Mouse (Mus musculus): Measurements from ENCODE around the gene Dnmt3l. TPM values are rescaled to one million over a fixed set of nuclear protein-coding genes. Genes with fewer than 3 reads are reported as not detected.

The Dnmt3l gene
- not detected in 2 replicates for polyA plus RNA-seq (2014; fragmentation: Nextera tagmentation; extraction: Ambion mirVana)

DNA sequence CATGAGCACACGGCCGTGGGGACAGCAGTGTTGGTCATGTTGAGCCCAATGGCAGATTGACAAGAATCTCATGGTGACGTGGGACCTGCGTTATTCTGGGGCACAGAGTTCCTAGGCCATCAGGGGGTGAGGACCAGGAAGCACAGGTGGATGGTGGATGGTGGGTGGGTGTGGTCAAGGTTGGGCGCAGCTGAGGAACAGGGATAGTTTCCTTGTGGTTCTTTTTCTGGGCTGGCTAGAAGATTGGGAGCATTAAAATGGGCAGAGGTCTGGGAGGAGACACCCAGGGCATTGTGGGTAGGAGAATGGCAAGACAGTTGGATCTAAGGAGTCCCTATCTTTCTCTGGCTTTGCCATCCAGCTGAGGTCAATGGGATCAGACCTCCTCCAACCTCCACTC lies at the start of gene Dnmt3l:
Gene Dnmt3l, plus strand, starts transcription at position 301 of the 400 bp plus-strand sequence.
- H3K27me3 ChIP-seq (replicated peaks; ENCODE audit: control insufficient read depth, insufficient read depth, low read length) = no peaks in the 10 kb centered on the region
- no peak within 1 kb of the TSS for H3K9ac ChIP-seq (ENCODE audit: low read length)
- H3K36me3 ChIP-seq (ENCODE audit: control insufficient read depth, insufficient read depth, low read length) = no peaks in the 10 kb centered on the region
- no peaks in the 10 kb centered on the region for H3K4me1 ChIP-seq (ENCODE audit: control insufficient read depth, insufficient read depth, low read length)
- no peak within 1 kb of the TSS for H3K27ac ChIP-seq (ENCODE audit: low read depth, low read length)
- no peak within 1 kb of the TSS for H3K4me3 ChIP-seq (ENCODE audit: low read depth, low read length)
- no peaks in the 10 kb centered on the region for H3K9me3 ChIP-seq (replicated peaks; ENCODE audit: control insufficient read depth, low read length)
- no peak within 1 kb of the TSS for H3K4me2 ChIP-seq (ENCODE audit: low read length)
- WGBS = 89% methylated on average over 5 of the region's 5 CpGs
- DNase-seq (ENCODE audit: low spot score) (no peak), ATAC-seq (no peak)

DNA sequence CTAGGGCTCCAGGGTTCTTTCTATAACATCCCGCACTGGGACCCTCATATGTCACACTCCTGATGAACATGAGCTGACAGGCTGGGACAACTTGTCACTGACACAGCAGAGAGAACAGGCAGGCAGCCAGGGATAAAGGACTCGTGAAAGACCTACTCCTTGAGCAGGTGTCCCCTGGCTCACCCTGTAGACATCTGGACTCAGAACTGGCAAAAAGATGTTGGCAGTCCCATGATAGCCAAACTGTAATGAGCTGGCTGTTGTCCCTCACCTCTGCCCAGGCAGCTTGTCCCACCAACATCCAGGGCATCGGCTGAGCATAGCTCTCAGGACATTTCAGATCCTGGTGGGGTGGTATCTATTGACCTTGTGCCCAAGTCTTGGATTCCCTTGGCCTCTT lies 46.1 kb upstream of the Dnmt3l start:
- H3K27ac ChIP-seq (ENCODE audit: low read depth, low read length) = no peak overlapping the region
- no peaks in the 10 kb centered on the region for H3K4me1 ChIP-seq (ENCODE audit: control insufficient read depth, insufficient read depth, low read length)
- ATAC-seq (no peak), DNase-seq (ENCODE audit: low spot score) (no peak)
- no peak overlapping the region for H3K4me3 ChIP-seq (ENCODE audit: low read depth, low read length)
- H3K36me3 ChIP-seq (ENCODE audit: control insufficient read depth, insufficient read depth, low read length) = peaks cover 93% of the 10 kb centered on the region
- H3K27me3 ChIP-seq (replicated peaks; ENCODE audit: control insufficient read depth, insufficient read depth, low read length) = no peaks in the 10 kb centered on the region
- H3K4me2 ChIP-seq (ENCODE audit: low read length) = no peak overlapping the region
- H3K9ac ChIP-seq (ENCODE audit: low read length) = no peak overlapping the region
- WGBS = 85% methylated on average over 3 of the region's 3 CpGs
- H3K9me3 ChIP-seq (replicated peaks; ENCODE audit: control insufficient read depth, low read length) = no peaks in the 10 kb centered on the region

DNA sequence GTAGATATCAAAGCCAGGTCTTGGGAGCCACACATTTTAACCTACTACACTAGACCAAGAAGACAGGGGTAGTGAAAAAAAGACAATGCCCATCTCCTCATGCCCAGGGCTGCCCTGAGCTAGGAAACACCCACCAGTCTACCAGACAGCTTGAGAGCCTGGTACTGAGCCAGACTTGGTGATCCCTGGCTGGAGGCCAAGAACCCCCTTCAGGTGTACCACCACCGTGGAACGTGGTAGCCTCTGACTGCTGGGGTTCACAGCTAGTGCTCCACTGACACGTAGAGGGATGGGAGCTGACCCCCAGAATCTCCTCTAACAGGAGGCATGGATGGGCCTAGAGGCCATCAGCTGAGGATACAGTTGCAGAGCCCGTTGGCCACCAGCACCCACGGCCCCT lies 41.5 kb upstream of the Dnmt3l start:
- no peak for DNase-seq (ENCODE audit: low spot score)
- H3K36me3 ChIP-seq (ENCODE audit: control insufficient read depth, insufficient read depth, low read length) = peaks cover 71% of the 10 kb centered on the region

DNA sequence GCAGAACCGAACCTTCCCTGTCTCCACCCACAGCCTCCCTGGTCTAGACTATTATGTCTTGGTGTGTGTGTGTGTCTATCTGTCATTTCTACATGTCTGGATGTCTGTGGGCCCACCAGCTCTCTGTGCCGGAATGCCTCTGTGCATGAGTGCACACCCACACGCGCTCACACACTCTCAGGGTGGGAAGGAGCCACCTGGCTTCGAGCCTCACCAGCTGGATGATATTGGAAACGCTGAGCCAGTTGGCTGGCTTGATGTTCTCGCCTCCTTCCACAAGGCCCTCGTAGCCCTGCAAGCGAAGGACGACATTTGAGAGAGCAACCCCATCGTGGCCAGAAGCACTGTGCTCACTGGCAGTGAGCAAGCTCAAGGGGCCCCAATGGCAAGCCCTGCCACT lies 40.0 kb upstream of the Dnmt3l start:
- Histone ChIP-seq H3K4me3 (ENCODE audit: low read depth, low read length) (no peak overlapping the region), H3K9ac (ENCODE audit: low read length) (no peak overlapping the region), H3K27ac (ENCODE audit: low read depth, low read length) (no peak overlapping the region), H3K4me1 (ENCODE audit: control insufficient read depth, insufficient read depth, low read length) (no peaks in the 10 kb centered on the region), H3K9me3 (replicated peaks; ENCODE audit: control insufficient read depth, low read length) (no peaks in the 10 kb centered on the region), H3K4me2 (ENCODE audit: low read length) (no peak overlapping the region), H3K36me3 (ENCODE audit: control insufficient read depth, insufficient read depth, low read length) (peaks cover 57% of the 10 kb centered on the region), H3K27me3 (replicated peaks; ENCODE audit: control insufficient read depth, insufficient read depth, low read length) (no peaks in the 10 kb centered on the region)
- DNase-seq (ENCODE audit: low spot score) (no peak), ATAC-seq (no peak)
- WGBS = 84% methylated on average over 11 of the region's 11 CpGs

More for the DNA sequence above, 41.5 kb upstream of the Dnmt3l start:
- Histone ChIP-seq H3K27ac (ENCODE audit: low read depth, low read length) (no peak overlapping the region), H3K9ac (ENCODE audit: low read length) (no peak overlapping the region), H3K4me3 (ENCODE audit: low read depth, low read length) (no peak overlapping the region), H3K4me2 (ENCODE audit: low read length) (no peak overlapping the region), H3K27me3 (replicated peaks; ENCODE audit: control insufficient read depth, insufficient read depth, low read length) (no peaks in the 10 kb centered on the region), H3K9me3 (replicated peaks; ENCODE audit: control insufficient read depth, low read length) (no peaks in the 10 kb centered on the region), H3K4me1 (ENCODE audit: control insufficient read depth, insufficient read depth, low read length) (no peaks in the 10 kb centered on the region)
- no peak for ATAC-seq
- 84% methylated on average over 5 of the region's 5 CpGs for WGBS

DNA sequence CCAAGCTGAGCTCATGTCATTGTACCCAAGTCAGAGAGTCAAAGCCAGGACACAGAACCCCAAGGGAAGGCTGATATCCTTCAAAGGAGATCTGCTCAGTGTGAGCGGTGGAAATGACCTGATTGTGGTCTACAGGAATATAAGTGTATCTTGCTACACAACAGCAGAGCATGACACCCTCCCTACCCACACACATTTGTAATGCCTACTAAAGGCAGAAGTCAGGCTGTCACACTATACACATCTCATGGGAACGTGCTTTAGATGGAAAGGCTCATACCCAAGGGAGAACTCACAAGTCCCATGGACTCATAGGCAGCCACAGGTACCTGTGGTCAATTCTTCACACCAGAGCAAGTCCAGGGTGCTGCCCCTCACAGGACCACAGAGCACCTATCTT lies 39.4 kb upstream of the Dnmt3l start:
- no peak overlapping the region for H3K27ac ChIP-seq (ENCODE audit: low read depth, low read length)
- ATAC-seq (no peak), DNase-seq (ENCODE audit: low spot score) (no peak)
- H3K27me3 ChIP-seq (replicated peaks; ENCODE audit: control insufficient read depth, insufficient read depth, low read length) = no peaks in the 10 kb centered on the region
- no peaks in the 10 kb centered on the region for H3K9me3 ChIP-seq (replicated peaks; ENCODE audit: control insufficient read depth, low read length)
- H3K9ac ChIP-seq (ENCODE audit: low read length) = no peak overlapping the region
- 96% methylated on average over 2 of the region's 2 CpGs for WGBS
- no peak overlapping the region for H3K4me3 ChIP-seq (ENCODE audit: low read depth, low read length)
- no peak overlapping the region for H3K4me2 ChIP-seq (ENCODE audit: low read length)
- no peaks in the 10 kb centered on the region; the same call in 1 of the 2 replicates for H3K4me1 ChIP-seq (ENCODE audit: control insufficient read depth, insufficient read depth, low read length)
- peaks cover 52% of the 10 kb centered on the region for H3K36me3 ChIP-seq (ENCODE audit: control insufficient read depth, insufficient read depth, low read length)

DNA sequence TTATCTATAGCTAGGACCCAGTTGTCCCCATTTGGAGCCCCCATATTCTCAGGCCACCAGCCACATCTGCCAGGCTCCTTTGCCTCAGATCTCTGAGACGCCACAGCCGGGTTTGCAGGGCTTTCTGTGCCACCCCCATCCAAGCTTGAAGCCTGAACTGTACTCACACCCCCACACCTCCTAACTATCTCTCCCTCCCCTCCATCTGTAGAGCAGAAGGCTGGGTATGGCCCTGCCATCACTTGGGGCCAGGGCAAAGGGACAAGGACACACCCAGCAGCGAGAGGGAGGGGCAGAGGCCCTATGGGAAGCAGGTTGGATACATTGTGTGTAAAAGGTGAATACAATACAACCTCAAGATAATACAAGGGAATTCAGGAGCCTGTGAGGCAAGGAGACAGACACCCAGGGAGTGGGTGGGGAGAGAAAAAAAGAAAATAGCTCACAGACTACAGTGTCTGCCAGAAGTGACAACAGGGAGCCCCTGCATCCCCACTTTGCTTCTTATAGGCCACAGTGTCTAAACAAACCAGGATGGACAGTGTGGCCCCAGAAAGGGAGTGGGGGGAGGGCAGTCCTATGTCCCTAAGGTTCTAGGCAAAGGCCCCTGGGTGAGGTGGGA lies 37.2 kb upstream of the Dnmt3l start:
- WGBS = 87% methylated on average over 3 of the region's 3 CpGs
- no peak overlapping the region for H3K4me2 ChIP-seq (ENCODE audit: low read length)
- H3K36me3 ChIP-seq (ENCODE audit: control insufficient read depth, insufficient read depth, low read length) = peaks cover 30% of the 10 kb centered on the region
- no peak overlapping the region for H3K4me3 ChIP-seq (ENCODE audit: low read depth, low read length)
- peaks cover 14% of the 10 kb centered on the region for H3K4me1 ChIP-seq (ENCODE audit: control insufficient read depth, insufficient read depth, low read length)
- no peak overlapping the region for H3K9ac ChIP-seq (ENCODE audit: low read length)
- no peaks in the 10 kb centered on the region for H3K9me3 ChIP-seq (replicated peaks; ENCODE audit: control insufficient read depth, low read length)
- no peak overlapping the region for H3K27ac ChIP-seq (ENCODE audit: low read depth, low read length)
- no peaks in the 10 kb centered on the region for H3K27me3 ChIP-seq (replicated peaks; ENCODE audit: control insufficient read depth, insufficient read depth, low read length)
- DNase-seq (ENCODE audit: low spot score) = no peak
- ATAC-seq = no peak

DNA sequence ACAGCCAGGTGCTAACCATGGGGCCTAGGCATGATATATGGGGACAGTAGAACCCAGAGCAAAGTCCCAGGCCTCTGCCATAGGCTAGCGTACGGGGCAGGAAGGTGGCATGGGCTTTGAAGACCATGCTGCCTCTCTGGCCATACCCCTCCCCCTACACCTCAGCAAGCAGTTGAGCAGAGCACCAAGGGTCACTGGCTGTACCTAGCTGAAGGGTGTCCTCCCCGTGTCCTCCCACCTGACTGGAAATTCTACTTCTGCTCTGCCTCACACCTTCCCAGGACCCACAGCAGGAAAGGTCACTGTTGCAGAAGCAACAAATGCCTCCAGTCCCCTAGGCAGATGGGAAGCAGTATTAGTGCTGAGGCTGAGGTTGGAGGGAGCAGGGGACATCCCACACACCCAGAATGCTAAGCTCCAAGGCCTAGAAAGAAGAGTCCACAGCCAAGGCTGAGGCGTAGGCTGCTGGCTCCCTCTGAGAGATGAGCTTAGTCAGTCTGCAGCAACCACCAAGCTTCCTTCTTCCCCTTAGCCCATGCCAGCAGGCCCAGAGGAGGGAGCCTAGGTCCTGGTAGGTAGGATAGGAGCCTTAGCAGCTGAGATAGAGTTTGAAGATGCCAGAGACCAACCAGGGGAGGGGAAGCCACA lies 35.8 kb upstream of the Dnmt3l start:
- Histone ChIP-seq H3K4me1 (ENCODE audit: control insufficient read depth, insufficient read depth, low read length) (peaks cover 14% of the 10 kb centered on the region), H3K27me3 (replicated peaks; ENCODE audit: control insufficient read depth, insufficient read depth, low read length) (no peaks in the 10 kb centered on the region), H3K27ac (ENCODE audit: low read depth, low read length) (no peak overlapping the region), H3K4me3 (ENCODE audit: low read depth, low read length) (no peak overlapping the region), H3K4me2 (ENCODE audit: low read length) (no peak overlapping the region), H3K9ac (ENCODE audit: low read length) (no peak overlapping the region), H3K36me3 (ENCODE audit: control insufficient read depth, insufficient read depth, low read length) (peaks cover 17% of the 10 kb centered on the region), H3K9me3 (replicated peaks; ENCODE audit: control insufficient read depth, low read length) (no peaks in the 10 kb centered on the region)
- WGBS = 91% methylated on average over 4 of the region's 4 CpGs
- no peak for ATAC-seq
- no peak for DNase-seq (ENCODE audit: low spot score)

DNA sequence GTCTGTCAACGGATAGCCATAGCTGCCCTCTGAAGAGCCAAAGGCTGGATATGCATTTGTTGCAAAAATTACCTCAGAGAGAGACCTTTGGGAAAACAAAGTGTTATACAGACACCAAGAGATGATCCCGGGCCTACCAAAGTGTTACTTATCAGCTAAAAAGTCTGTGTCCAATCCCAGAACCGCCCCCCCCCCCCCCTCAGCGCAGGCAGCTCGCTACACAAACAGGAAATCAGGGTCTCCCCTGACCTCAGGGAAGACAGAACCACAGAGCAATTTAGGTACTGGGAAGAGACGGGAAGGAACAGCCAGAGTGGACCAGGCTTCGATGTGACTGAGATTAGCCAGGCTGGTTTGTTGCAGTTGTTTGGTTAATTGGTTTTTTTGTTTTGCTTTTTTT lies 34.5 kb upstream of the Dnmt3l start:
- Histone ChIP-seq H3K27me3 (replicated peaks; ENCODE audit: control insufficient read depth, insufficient read depth, low read length) (no peaks in the 10 kb centered on the region), H3K36me3 (ENCODE audit: control insufficient read depth, insufficient read depth, low read length) (peaks cover 6% of the 10 kb centered on the region; the same call in 1 of the 2 replicates), H3K9me3 (replicated peaks; ENCODE audit: control insufficient read depth, low read length) (no peaks in the 10 kb centered on the region), H3K9ac (ENCODE audit: low read length) (peak overlapping the region; percentile 45), H3K27ac (ENCODE audit: low read depth, low read length) (no peak overlapping the region), H3K4me3 (ENCODE audit: low read depth, low read length) (no peak overlapping the region), H3K4me2 (ENCODE audit: low read length) (peak overlapping the region; percentile 18; the same call in 1 of the 2 replicates), H3K4me1 (ENCODE audit: control insufficient read depth, insufficient read depth, low read length) (peaks cover 14% of the 10 kb centered on the region)
- ATAC-seq = no peak
- DNase-seq (ENCODE audit: low spot score) = no peak
- 49% methylated on average over 7 of the region's 7 CpGs for WGBS

DNA sequence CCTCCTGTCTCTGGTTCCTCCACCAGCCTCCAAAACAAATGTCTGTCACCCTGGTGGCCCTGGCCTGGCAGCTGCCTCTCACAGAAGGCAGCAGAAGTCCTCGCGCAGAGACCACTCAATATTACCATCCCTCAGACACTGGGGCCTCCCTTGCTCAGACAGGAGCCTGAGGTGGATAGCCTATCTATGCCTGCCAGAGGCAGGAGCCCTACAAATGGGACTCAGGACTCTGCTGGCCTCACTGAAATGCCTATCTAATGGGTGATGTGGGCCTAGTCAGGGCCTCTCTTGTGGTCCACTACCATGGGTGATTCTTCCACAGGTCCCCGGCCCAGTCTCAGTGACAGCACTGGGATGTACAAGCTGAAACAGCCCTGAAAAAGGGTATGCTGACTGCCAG lies 33.6 kb upstream of the Dnmt3l start:
- ATAC-seq = no peak
- Histone ChIP-seq H3K9ac (ENCODE audit: low read length) (peak overlapping the region; percentile 88), H3K4me1 (ENCODE audit: control insufficient read depth, insufficient read depth, low read length) (peaks cover 14% of the 10 kb centered on the region), H3K27ac (ENCODE audit: low read depth, low read length) (no peak overlapping the region), H3K4me3 (ENCODE audit: low read depth, low read length) (peak overlapping the region; percentile 75), H3K4me2 (ENCODE audit: low read length) (peak overlapping the region; percentile 61), H3K27me3 (replicated peaks; ENCODE audit: control insufficient read depth, insufficient read depth, low read length) (no peaks in the 10 kb centered on the region), H3K36me3 (ENCODE audit: control insufficient read depth, insufficient read depth, low read length) (peaks cover 3% of the 10 kb centered on the region; the same call in 1 of the 2 replicates), H3K9me3 (replicated peaks; ENCODE audit: control insufficient read depth, low read length) (no peaks in the 10 kb centered on the region)
- WGBS = 81% methylated on average over 3 of the region's 3 CpGs
- no peak for DNase-seq (ENCODE audit: low spot score)
